Mouse (Mus musculus) cerebellum, postnatal 25 days (tissue): ENCODE data around the gene Prok2.

Experiments used
- DNase-seq, 2 experiments: peaks; one replicate each; pipeline ENCODE4 v3.0.0; 2021; ENCODE audit warnings: mixed read lengths in 2 of 2

The Prok2 gene

DNA sequence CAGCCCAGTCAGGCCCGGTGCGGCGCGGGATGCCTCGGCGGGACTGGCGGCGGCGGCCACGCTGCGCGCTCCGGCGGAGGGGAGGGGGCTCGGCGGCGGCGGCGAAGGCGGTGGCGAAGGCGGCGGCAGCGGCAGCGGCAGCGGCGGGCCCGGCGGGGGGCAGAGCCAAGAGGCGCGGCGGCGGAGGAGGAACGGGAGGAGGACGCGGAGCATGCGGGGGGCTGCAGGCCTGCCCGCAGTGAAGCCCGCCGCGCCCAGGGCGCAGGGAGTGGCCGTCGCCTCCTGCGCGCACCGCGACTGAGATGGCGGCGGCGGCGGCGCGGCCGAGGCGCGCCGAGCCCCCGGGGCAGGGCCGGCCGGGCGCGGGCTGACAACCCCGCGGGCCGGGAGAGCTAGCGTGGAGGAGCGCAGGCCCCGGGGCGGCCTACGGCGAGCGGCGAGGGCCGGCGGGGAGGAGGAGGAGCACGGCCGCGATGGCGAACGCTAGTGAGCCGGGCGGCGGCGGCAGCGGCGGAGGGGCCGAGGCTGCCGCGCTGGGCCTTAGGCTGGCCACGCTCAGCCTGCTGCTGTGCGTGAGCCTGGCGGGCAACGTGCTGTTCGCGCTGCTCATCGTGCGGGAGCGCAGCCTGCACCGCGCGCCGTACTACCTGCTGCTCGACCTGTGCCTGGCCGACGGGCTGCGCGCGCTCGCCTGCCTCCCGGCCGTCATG lies 33.8 kb downstream of the Prok2 start, which contains the start of gene Gpr27:
Gene Gpr27 (plus strand): TSS at position 474 of the 710 bp plus-strand sequence.
- peak; percentile 77 to 80 for DNase-seq

DNA sequence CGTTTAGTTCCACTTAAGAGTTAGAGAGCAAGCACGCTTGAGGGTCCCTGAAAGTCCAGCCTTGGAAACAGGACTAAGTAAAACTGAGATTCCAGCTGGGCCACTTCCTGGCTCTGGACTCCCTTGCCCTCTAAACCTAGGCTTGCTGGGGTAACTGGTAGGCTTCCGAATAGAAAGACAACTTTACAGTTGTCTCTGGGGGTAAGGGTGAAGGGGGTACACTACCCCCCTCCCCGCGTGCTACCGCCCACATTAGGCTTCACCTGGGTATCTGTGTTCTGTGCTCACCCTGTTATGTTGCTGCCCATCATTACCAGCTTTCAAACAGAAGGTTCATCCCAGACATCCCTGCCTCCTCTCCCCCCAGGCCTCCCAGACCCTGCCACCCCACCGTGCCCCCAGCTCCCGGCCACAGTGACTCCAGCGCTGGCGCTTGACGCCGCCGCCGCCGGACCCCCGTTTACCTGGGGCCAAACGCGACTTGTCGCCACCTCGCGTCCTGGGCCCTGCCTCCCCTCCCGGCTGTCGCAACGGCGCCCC lies 34.5 kb downstream of the Prok2 start:
- DNase-seq, result no peak

DNA sequence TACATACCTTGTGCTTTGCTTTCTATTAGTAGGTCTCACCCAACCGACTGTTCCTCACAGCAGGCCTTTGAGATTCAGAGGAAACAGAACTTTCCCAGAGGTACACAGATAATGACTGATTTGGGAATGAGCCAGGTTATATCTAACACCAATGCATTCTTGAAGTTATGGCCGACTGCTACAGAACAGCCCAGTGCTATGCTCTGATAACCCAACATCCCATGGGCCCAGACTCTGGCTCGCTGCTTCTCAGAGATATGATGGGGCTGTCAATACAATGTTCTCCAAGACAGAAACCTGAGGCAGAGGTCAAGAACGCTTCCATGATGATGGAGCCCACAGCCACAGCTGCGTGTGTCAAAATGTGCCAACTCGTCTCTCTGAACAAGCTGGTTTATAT lies 37.7 kb downstream of the Prok2 start:
- DNase-seq, result no peak

DNA sequence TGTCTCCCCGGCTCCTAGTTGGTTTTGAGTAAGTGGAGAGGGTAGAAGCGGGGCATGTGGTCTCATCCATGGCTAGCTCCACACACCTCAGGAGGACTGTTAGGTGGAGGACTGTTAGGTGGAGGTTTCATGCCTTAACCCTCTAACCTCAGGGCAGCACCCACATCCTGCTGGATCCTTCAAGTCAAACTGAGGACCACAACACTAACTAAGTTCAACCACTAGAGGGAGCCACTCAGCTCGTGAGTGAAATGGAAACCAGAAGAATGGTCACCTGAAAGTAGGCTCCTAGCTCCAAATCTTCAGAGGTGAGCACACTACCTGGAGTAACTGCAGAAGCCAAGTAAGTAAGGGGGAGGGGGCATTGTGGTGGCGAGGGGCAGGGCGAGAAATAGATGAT lies 41.3 kb downstream of the Prok2 start:
- no peak for DNase-seq

DNA sequence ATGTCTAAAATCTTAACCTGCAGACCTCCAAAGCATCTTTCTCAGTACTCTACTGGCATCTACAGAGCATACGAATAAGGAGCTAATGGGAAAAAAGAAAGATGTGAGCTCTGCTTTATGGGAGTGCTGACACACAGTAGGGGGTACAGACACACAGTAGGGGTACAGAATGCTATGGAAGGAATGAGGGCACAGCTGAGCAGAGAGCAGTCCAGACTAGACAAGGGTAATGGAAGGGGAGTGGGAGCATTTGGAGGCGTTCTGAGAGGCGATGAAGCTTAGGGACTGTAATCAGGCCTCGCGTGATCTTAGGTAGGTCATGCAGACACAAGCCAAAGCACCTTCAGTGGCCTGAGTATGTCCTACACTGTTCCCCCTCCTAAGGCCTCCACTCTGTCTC lies 42.2 kb downstream of the Prok2 start:
- DNase-seq, result no peak

DNA sequence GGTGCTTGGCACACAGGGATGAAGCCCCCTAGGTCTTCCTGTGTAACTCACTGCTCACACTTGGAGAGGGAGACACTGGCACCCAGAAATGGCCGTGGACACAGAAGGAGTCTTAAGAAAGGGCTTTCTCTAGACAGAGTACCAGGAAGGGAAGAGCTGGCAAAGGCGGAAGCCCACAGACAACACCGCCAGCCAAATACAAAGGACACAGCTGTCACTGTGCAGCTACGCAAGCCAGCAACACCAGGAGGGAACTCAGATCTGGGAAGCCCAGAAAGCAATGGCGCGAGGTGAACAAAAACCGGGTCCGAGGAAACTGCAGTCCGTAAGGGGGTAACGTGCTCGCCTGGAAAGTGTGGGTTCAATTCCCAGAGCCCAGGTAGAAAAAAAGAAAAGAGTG lies 48.1 kb downstream of the Prok2 start:
- DNase-seq, result peak; percentile 39 to 41

DNA sequence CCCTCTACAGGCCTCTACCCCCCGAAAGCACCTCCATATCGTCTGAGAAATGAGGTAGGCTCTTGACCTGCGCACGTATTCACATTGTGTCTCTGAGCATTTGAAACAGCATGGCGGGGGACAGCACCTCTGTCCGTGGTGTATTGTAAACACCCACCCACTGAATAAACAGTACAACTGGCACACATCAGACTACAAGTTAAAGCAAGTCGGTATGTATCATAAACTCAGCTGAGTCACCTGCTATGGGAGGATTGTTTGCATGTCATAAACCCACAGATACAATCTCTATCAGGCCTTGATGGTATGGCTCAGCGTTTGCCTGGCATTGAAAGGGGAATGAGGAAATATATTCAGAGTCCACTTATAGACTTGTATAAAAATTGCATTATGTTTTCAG lies 48.9 kb downstream of the Prok2 start:
- DNase-seq, result no peak

DNA sequence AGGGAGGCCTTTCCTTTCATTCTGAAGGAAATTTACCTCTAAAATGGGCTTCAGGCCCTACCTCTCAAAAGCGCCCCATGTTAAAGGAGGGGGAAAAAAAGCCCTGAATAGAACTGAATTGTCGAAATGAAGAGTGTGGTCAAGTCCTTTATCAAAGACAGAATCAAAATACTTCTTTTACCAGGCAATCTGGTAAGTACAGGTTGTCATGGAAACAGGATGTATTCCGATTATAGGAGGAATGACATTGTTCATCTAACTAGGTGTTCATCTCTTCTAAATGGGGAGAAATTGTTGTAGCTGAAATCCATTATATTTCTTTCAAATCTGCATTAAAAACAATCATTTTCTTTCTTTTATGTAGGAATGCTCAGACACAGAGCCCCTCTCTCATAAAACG lies 51.7 kb downstream of the Prok2 start:
- DNase-seq, result no peak

DNA sequence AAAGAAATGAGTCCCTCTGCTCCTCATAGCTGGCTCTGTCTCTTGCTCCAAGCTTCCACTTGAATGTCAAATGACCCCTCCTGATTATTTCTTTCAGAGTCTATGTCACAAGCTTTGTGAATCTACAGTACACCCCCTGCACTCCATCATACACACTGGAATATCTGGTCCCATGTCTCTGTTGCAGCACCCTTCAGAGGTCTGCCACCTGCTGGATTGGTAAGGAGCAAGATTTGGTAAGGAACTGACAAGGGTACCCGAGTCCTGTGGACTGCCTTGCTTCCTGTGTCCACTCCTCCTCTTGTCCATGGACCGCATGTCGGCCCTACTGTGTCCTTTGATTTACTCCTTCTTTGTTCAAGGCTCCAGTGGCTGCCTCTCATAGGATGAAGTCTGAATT lies 54.4 kb downstream of the Prok2 start:
- DNase-seq, result no peak

DNA sequence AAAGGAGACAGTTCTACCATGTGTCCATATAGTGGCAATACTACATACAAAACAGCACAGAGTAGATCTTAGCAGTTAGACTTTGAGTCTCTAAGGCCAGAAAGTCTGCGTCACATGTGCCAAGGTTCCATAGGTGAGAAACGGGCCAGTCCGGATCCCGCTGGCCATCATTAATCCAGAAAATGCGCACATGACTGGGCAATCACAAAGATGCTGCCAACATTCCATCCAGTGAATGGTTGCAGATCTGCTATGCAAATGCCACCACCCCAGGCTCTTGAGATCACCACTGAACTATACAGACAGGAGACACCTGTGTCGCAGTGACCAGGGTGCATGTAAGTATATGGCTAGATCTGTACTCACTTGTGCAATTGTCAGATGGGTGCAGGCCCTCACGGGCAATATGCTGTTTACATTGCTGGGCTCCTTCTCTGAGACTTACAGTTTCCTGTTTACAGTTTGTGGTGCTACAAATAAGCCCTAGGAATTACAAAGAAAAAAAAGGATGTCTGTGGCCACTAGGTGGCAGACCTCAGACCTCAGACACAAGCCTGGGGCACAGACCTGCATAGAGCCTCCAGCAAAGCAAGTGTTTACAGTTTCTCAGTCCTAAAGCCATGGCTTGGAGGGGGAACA lies 55.6 kb downstream of the Prok2 start:
- peak; percentile 73 to 82 for DNase-seq

DNA sequence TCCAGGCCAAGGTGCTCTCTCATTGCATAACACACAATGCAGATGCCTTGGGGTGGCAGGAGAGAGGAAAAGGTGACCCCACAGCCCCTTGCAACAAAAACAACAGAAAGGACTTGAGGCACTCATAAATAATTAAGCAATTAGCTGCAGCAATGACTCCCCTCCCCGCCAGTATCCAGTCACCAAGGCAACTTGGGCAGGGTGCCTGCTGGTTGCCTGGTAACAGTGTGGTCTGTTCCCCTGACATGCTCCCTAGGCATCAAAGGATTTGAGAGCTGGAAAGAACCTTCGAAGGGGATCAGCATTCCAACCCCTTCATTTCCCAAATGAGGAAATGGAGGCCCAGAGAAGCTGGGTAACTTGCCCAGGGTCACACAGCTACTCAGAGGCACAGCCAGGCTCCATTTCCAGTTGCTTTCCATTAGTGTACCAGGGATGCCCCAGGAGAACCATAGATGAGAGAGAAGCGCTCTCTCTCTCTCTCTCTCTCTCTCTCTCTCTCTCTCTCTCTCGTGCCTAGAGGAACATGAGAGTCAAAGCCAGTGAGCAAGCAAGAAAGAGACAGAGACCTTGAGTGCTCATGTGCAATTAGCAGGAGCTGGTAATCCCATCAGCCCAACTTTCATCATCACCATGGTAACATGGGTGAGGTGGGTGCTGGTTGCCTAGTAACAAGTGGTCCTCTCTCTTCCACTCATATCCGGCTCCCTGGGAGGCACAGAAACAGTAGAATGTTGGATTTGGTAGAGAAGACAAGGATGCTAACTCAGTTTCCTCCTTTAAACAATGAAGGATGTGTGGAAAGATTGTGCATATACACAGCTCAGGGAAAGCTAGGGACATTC lies 56.5 kb downstream of the Prok2 start:
- peak; percentile 56 to 71 for DNase-seq

DNA sequence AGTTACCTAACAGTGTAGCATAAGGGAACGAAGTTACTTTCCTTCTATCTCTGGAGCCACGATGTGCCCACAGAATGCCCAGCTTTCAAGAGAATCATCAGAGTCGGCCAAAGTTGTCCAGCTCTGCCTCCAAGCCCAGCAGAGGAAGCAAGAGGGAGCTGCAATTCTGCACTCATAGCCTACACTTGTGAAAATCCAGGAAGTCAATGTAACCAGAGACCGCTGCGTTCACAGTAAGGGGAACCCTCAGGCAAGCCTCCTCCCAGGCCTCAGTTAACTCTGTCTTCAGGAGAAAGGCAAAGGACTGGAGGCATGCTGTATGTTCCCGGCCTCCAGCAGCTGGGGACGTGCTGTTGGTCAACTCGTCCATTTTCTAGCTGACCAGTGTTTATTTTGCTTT lies 58.9 kb downstream of the Prok2 start:
- DNase-seq, result no peak

DNA sequence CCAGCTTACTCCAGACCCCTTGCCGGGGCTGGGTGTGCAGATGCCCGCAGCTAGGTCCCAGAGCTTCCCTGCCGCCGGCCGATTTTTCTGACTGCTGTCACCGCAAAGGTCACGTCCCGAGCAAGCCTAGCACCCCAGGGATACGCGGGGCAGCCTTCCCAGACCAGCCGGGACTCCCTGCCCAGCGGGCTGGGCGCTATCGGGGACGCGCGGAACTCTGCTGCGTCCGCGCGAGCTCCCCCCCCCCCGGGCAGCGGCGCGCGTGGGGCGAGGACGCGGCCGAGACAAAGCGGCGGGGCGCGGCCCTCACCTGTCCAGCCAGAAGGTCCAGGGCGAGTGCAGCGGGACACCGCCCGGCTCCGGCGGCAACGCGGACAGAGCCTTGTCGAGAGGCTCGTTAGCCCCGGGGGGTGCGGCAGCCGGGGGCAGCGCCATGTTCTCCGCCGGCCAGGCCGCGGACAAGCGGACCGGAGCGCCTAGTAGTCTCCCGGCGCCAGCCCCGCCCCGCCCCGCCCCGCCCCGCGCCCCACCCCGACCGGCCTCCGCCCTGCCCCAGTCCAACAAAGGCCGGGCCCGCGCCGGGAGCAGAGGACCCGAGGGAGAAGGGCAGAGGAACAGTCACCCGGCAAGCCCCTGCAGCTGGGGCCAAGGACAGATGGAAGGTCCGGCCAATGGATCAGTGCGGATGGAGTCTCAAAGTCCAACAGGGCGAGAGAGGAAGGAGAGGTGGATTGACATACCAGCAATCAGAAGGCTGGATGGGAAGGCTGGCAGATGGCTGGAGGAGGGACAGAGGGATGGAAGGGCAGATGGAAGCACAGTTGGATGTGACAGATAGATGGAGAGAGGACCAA lies 59.6 kb downstream of the Prok2 start, which contains the start of the genes Eif4e3 and Gm20696:
Gene Eif4e3 (minus strand): TSS at position 454 of the 854 bp plus-strand sequence.
Gene Gm20696 (minus strand): TSS at position 480 of the 854 bp plus-strand sequence.
- peak; percentile 88 to 91 for DNase-seq

DNA sequence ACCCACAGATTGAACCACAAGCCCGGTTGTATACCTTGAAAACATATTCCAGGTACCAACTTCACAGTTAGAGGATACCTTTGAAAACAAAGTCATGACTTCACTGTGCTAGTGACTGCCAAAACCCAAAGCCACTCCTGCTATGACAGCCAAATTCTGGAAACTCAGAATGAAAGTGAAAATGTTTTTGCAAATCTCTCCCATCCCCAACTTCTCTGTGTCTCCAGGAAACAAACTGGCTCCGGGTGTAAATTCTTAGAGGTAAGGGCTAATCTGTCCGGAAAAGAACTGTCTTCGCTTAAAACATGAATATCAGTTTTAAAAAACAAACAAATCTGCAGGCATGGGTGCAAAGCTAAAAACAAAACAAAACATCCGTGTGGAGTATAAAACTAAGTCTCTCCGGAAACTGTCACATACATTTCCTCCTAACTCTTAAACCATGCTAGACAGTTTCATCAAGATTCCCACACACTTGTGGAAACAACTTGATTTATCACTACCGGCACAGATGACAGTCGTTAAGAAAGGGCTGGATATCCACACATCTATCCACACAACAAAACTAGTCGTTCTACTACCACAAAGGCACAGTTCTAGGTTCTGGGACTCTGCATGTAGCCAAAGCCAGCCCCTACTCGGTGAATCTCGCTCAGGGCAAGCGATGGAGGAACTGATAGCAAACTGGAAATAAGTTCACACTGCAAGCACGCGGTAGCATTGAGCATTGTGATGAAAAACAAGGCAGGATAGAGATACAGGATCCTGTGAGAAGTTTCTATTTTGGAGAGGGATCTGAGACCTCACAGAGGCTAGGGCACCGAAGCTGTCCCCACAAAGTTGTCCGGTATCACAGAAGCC lies 60.5 kb downstream of the Prok2 start:
- DNase-seq, result no peak

DNA sequence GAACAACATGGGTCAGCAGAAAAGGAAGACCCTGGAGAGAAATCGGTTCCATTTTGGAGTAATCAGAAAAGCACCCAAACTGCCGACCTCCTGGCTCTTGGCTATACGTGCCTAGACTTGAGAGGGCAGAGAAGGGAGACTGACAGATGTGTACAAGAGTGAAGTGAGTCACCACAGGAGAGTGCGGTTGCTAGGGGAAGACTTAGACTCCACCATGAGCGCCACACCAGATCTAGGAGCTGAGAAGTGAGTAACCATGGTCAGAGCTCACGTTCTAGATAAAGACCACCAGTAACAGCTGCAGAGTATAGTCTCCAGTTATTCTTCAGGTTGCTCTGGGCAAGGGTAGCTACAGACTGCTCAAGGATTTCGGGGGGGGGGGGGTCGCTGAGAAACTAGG lies 63.0 kb downstream of the Prok2 start:
- DNase-seq, result no peak
